Mouse (Mus musculus): ENCODE measurements around the gene Ncmap.

DNA sequence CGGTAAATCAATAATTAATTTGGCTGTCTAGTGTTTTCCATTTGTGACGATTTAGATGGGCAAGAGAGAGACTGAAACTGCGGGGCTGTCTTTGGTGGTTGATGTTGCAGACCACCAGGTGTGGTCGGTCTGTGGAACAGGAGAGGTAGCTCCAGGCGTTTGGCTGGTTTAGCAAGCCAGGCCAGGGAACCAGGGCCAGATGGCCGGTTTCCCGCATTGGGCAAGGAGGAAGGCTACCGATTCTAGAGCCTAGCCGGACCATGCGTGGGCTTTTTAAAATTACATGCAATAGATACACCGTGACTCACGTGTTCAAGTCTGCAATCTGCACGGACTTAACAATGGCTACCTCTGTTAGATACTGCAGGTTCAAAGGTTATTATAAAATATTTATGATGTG is 22.9 kb upstream of the Ncmap start:
- no peak for TF ChIP-seq CTCF (IDR thresholded peaks at IDR 0.05; ENCODE audit: low read depth, low read length)
- no peak for TF ChIP-seq EP300 (IDR thresholded peaks at IDR 0.05; ENCODE audit: insufficient read depth, low read depth, low read length)
- TF ChIP-seq POLR2A (IDR thresholded peaks at IDR 0.05; ENCODE audit: insufficient read depth, low read length): no peak
